Mouse (Mus musculus) embryonic fibroblast, embryonic 13.5 days (primary cell): Measurements from ENCODE around the gene Ckap4.

Experiments
- CTCF ChIP-seq: IDR thresholded peaks from 2 replicates; pipeline ENCODE4 v1.5.1; 2011; ENCODE audit warnings: mild to moderate bottlenecking, control low read depth, low read length, moderate library complexity, borderline replicate concordance; ENCODE audit not compliant: insufficient read depth
- POLR2A ChIP-seq: IDR thresholded peaks from 2 replicates; pipeline ENCODE4 v1.6.1; 2011; ENCODE audit warnings: low read depth, mild to moderate bottlenecking, control low read depth, low read length, moderate library complexity

DNA sequence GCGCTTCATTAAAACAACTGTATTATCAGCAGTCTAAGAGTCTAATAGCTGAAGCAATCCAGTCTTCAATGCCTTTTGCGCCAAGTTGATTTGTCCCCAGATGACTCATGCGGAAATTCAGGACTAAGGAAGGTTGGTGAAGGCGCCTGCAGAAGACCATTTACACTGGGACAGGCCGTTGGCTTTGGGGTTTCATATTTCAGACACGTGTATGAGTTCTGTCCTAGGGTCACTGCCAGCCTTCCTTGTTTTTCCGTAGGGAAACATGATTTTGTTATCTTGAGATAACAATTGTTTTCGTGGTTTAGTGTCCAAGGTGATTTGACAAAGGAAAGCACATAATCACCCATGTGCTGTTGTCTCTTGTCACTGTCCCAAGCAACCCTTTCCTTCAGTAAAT, 47.3 kb upstream of the Ckap4 start:
- no peak for TF ChIP-seq POLR2A
- no peak for TF ChIP-seq CTCF
